Mouse (Mus musculus) liver, embryonic 14.5 days (tissue): ENCODE results near the gene Vmp1. TPM values are rescaled to one million over a fixed set of nuclear protein-coding genes. Genes with fewer than 3 reads are reported as not detected.
A peak's percentile ranks its signal among the peaks of the same experiment; 100 is the strongest.

Source experiments
- ATAC-seq: fragments of 200-750 bp; cut with Nextera tagmentation; 2 replicates; pipeline ENCODE4 v1.8.0; 2017; ENCODE audit warnings: moderate number of reproducible peaks, mild to moderate bottlenecking, moderate library complexity; ENCODE audit not compliant: insufficient read depth
- DNase-seq, 3 experiments: peaks; one replicate each; pipeline ENCODE4 v3.0.0-alpha.2; 2012 to 2013; ENCODE audit warnings: low read depth in 3 of 3, low spot score in 3 of 3
- H3K27ac ChIP-seq: fragments of 300-500 bp; sonication (generic); 2 replicates; pipeline ENCODE4 v1.5.1; 2014; ENCODE audit warnings: moderate library complexity, mild to moderate bottlenecking, control low read depth, inconsistent platforms
- H3K27me3 ChIP-seq: fragments of 300-500 bp; sonication (generic); 2 replicates; pipeline ENCODE4 v1.6.1; 2014; ENCODE audit warnings: mild to moderate bottlenecking, low read length, moderate library complexity; ENCODE audit not compliant: control insufficient read depth, insufficient read depth
- H3K36me3 ChIP-seq: fragments of 300-500 bp; sonication (generic); replicated peaks from 2 replicates; pipeline ENCODE4 v1.6.1; 2014; ENCODE audit warnings: low read depth; ENCODE audit not compliant: control insufficient read depth, insufficient read depth
- H3K4me1 ChIP-seq, 2 experiments: fragments of 200-500 bp in 1 of 2; fragments of 300-500 bp in 1 of 2; sonication (generic) in 1 of 2; replicated peaks; 2 replicates each; pipeline ENCODE4 v1.6.1; 2012 to 2014; ENCODE audit warnings: antibody characterized with exemption in 1 of 2, inconsistent platforms in 1 of 2, low read length in 1 of 2; ENCODE audit not compliant: control insufficient read depth in 2 of 2, insufficient read depth in 2 of 2
- H3K4me2 ChIP-seq: fragments of 300-500 bp; sonication (generic); 2 replicates; pipeline ENCODE4 v1.6.1; 2014; ENCODE audit warnings: low read depth, mild to moderate bottlenecking, control low read depth, moderate library complexity
- H3K4me3 ChIP-seq, 2 experiments: fragments of 200-500 bp in 1 of 2; fragments of 300-500 bp in 1 of 2; sonication (generic) in 1 of 2; 2 replicates each; pipeline ENCODE4 v1.5.1; 2012 to 2014; ENCODE audit warnings: low read depth in 2 of 2, low read length in 2 of 2, mild to moderate bottlenecking in 2 of 2, control low read depth in 1 of 2, inconsistent platforms in 1 of 2, moderate library complexity in 1 of 2; ENCODE audit not compliant: insufficient read depth in 1 of 2
- H3K9ac ChIP-seq: fragments of 300-500 bp; sonication (generic); replicated peaks from 2 replicates; pipeline ENCODE4 v1.6.1; 2014; ENCODE audit warnings: mild to moderate bottlenecking, control low read depth, moderate library complexity
- H3K9me3 ChIP-seq: fragments of 300-500 bp; sonication (generic); 2 replicates; pipeline ENCODE4 v1.6.1; 2016; ENCODE audit warnings: low read length, mixed read lengths; ENCODE audit not compliant: control insufficient read depth
- CTCF ChIP-seq: IDR thresholded peaks from 2 replicates; pipeline ENCODE4 v1.5.1; 2016; ENCODE audit warnings: antibody characterized with exemption, low read depth, control low read depth
- EP300 ChIP-seq: IDR thresholded peaks from 2 replicates; pipeline ENCODE4 v1.6.1; 2016; ENCODE audit warnings: antibody characterized with exemption, low read depth
- WGBS: fragments of 180-500 bp; shearing (Covaris S2); extraction: QIAGEN DNeasy Blood & Tissue Kit; methylation state at CpG from one replicate; pipeline ENCODE4 v1.1.7; 2014; ENCODE audit not compliant: insufficient replicate concordance; 5-methylcytosine and 5-hydroxymethylcytosine counted together
- polyA plus RNA-seq, 2 experiments: library from polyadenylated mRNA; depleted of rRNA in 1 of 2; stranded (reverse) in 1 of 2; unstranded in 1 of 2; fragments of >200 nt; fragmentation: Nextera tagmentation in 1 of 2; extraction: Ambion mirVana in 1 of 2; gene quantifications; 2 replicates each; pipeline versions ENCODE4 v1.2.1 to v1.2.3; 2012 to 2014

Gene Vmp1
- polyA plus RNA-seq, 2 experiments: 33.1 to 94.2 TPM

DNA sequence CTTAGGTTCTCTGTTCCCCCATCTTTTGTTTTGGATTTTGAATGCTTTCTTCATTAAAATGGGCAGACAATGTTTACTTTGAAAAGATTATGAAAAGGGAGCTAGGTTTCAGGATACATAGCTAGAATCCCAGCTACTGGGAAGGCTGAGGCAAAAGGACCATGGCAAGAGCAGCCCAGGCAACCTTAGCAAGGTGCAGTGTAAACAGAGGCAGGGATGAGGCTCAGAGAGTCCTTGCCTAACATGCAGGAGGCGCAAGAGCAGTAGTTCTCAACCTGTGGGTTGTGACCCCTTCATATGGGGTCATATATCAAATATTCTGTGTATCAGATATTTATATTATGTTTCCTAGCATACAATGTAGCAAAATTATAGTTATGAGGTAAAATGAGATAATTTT lies 1.7 kb upstream of the Vmp1 start:
- peak overlapping the region; percentile 42 to 91 for H3K4me3 ChIP-seq
- 74% methylated on average over 1 of the region's 1 CpGs for WGBS
- ATAC-seq (no peak), DNase-seq (no peak)
- peak overlapping the region; percentile 96 for H3K9ac ChIP-seq
- H3K36me3 ChIP-seq: peaks cover 23% of the 10 kb centered on the region
- no peak for TF ChIP-seq EP300
- no peak for TF ChIP-seq CTCF
- peak overlapping the region; percentile 91 for H3K4me2 ChIP-seq
- H3K9me3 ChIP-seq: no peaks in the 10 kb centered on the region
- H3K27ac ChIP-seq: peak overlapping the region; percentile 94; the same call in 1 of the 2 replicates
- no peaks in the 10 kb centered on the region for H3K27me3 ChIP-seq
- peaks cover 13 to 18% of the 10 kb centered on the region in 2 experiments for H3K4me1 ChIP-seq

DNA sequence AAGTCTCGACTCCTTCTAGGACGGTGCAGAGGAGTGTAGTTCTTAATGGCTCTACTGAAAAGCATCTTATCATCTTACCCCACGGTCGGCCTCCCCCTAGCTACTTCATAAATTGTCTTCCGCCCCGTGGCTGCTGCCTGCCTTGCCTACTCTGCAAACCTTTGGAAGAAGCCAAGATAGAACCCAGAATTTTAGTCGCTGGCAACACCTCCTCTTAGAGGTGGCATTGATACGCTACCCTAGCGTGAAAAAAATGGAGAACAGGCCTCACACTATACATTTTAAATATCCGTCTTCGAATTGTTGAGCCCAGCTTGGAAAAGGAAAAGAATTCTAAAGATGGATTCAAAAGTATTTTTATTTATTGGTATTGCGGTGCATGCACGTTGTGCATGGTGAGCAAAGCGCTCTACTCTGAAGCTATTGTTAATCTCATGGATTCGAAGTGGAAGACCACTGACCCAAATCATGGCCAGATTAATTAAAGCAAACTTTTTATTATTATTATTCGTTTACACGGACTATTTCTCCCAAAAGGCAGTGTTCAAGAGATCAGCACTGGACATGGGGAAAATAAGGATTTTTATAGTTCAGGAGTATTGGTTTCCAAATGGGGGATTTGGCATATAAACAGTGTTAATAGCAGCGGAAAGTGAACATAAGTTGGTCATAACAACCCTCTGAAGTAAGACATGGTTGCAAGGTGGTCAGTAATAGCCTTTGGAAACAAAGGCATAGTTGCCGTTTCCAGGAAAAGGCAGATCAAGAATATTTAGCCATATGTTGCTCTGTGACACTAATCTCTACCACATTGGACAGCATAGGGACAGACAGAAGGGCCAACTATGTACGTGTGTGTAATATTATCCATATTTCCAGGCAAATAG lies 733 bp upstream of the Vmp1 start:
- no peak for TF ChIP-seq CTCF
- TF ChIP-seq EP300: no peak; the same call in 1 of the 2 replicates
- Histone ChIP-seq H3K27ac (peak overlapping the region; percentile 94), H3K27me3 (no peaks in the 10 kb centered on the region), H3K9me3 (no peaks in the 10 kb centered on the region), H3K9ac (peak overlapping the region; percentile 96), H3K4me3 (peak overlapping the region; percentile 79 to 91), H3K4me1 (peaks cover 13 to 19% of the 10 kb centered on the region in 2 experiments), H3K36me3 (peaks cover 13% of the 10 kb centered on the region), H3K4me2 (peak overlapping the region; percentile 91)
- WGBS: 4% methylated on average over 20 of the region's 20 CpGs
- ATAC-seq: no peak
- DNase-seq: no peak

DNA sequence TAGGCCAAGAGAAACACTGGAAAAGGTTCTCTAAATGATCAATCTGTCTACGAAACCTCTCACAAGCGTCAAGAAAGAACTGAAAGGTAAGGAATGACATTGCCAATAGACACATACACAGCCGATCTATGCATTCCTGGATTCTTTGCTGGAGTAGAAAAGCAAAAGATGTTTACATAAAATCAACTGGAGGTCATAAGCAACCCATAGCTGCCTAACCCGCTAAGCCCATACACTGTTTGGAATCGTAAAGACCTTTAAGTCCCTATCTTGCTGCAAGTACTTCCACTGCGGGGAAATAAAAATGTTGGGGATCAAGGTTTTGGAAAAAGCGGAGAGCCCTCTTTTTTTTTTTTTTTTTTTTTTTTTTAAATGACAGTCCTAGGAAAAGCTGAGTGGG lies 775 bp downstream of the Vmp1 start:
- Histone ChIP-seq H3K9me3 (no peaks in the 10 kb centered on the region), H3K4me3 (peak overlapping the region; percentile 79 to 91), H3K9ac (peak overlapping the region; percentile 96), H3K4me2 (peak overlapping the region; percentile 91), H3K27me3 (no peaks in the 10 kb centered on the region), H3K4me1 (peaks cover 17 to 23% of the 10 kb centered on the region in 2 experiments), H3K36me3 (peaks cover 6% of the 10 kb centered on the region), H3K27ac (peak overlapping the region; percentile 94)
- 28% methylated on average over 7 of the region's 7 CpGs for WGBS
- DNase-seq: no peak
- ATAC-seq: no peak
- TF ChIP-seq CTCF: no peak
- no peak for TF ChIP-seq EP300

DNA sequence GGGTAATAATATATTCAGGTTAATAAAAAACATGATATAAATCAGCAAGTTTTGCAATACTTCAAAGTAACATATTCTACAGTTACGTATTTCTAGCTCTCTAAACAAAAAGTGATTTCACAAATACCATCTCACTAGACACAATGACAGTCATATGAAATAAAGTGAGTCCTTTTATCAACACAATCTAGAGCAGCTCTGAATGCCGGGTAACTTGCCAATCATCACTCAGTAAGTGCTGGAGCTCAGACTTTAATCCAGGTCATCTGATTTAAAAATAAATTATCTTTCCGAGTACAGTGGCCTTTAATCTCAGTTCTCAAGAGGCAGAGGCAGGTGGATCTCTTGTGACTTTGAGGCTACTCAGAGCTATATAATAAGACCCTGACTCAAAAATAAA lies 2.2 kb downstream of the Vmp1 start:
- WGBS: 61% methylated on average over 3 of the region's 3 CpGs
- Histone ChIP-seq H3K27ac (no peak overlapping the region; the same call in 1 of the 2 replicates), H3K4me3 (peak overlapping the region in 1 of 2 experiments; percentile 91; a peak in 2 of 4 replicates), H3K9ac (peak overlapping the region; percentile 96), H3K27me3 (no peaks in the 10 kb centered on the region), H3K36me3 (peaks cover 7% of the 10 kb centered on the region), H3K9me3 (no peaks in the 10 kb centered on the region), H3K4me2 (peak overlapping the region; percentile 91), H3K4me1 (peaks cover 23 to 26% of the 10 kb centered on the region in 2 experiments)
- DNase-seq: no peak
- TF ChIP-seq EP300 (no peak), CTCF (no peak)
- ATAC-seq: no peak

DNA sequence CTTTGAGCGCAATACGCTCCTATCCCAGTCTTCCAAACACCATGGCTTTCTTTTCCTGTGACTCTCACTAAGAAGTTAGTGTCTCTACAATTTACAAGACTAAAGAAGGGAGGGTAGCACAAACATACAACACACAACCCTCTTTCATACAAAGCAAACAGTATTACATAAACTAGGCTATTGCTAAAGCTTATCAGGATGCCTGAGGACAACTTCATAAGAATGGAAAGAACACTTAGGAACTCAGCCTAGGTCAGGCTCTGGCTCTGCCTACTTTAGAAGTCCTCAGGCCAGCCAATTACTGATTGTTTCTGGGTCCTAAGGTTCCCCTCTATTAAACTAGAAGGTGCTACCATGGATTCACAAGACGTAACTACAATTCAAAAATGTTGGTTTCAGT lies 2.9 kb downstream of the Vmp1 start:
- Histone ChIP-seq H3K4me3 (no peak overlapping the region), H3K9me3 (no peaks in the 10 kb centered on the region), H3K4me1 (peaks cover 28 to 32% of the 10 kb centered on the region in 2 experiments), H3K4me2 (peak overlapping the region; percentile 2; the same call in 1 of the 2 replicates), H3K36me3 (peaks cover 9% of the 10 kb centered on the region), H3K9ac (no peak overlapping the region), H3K27ac (no peak overlapping the region), H3K27me3 (no peaks in the 10 kb centered on the region)
- WGBS: 91% methylated on average over 3 of the region's 3 CpGs
- no peak for DNase-seq
- no peak for ATAC-seq
- TF ChIP-seq EP300 (no peak), CTCF (no peak)
